Mouse (Mus musculus): Measurements from ENCODE around the gene Rps19bp1. TPM values are rescaled to one million over a fixed set of nuclear protein-coding genes. Genes with fewer than 3 reads are reported as not detected.
A peak's percentile ranks its signal among the peaks of the same experiment; 100 is the strongest.

The Rps19bp1 gene
- polyA plus RNA-seq, 1 experiment from 2014 or later, result 69.1 TPM

- peaks cover 3% of the 10 kb centered on the region; the same call in 1 of the 2 replicates for H3K36me3 ChIP-seq (ENCODE audit: control insufficient read depth, insufficient read depth, low read length)
- H3K4me3 ChIP-seq (ENCODE audit: low read depth, low read length), result peak within 1 kb of the TSS; percentile 89
- H3K9me3 ChIP-seq (ENCODE audit: control insufficient read depth, low read length), result no peaks in the 10 kb centered on the region
- peaks cover 4% of the 10 kb centered on the region; the same call in 1 of the 2 replicates for H3K4me1 ChIP-seq (replicated peaks; ENCODE audit: control insufficient read depth, insufficient read depth, low read length)
- H3K27me3 ChIP-seq (ENCODE audit: control insufficient read depth, insufficient read depth, low read length), result no peaks in the 10 kb centered on the region
- ATAC-seq (replicated peaks; ENCODE audit: low FRiP score) (peak; percentile 98), DNase-seq (ENCODE audit: low spot score) (peak; percentile 98)
- peak within 1 kb of the TSS; percentile 72 for H3K9ac ChIP-seq (ENCODE audit: low read length)
- WGBS, result under 1% methylated on average over 63 of the region's 67 CpGs
- H3K4me2 ChIP-seq (ENCODE audit: low read depth, low read length, severe bottlenecking), result peak within 1 kb of the TSS; percentile 82
- H3K27ac ChIP-seq (ENCODE audit: low read depth, low read length), result peak within 1 kb of the TSS; percentile 68; the same call in 1 of the 2 replicates
Measured at GRCm38 (mm10) chr15:80233733-80234509, 30.2 kb downstream of the Rps19bp1 start, which contains the start of gene Mief1. TSS of gene Mief1 (plus strand) at chr15:80234018.

DNA sequence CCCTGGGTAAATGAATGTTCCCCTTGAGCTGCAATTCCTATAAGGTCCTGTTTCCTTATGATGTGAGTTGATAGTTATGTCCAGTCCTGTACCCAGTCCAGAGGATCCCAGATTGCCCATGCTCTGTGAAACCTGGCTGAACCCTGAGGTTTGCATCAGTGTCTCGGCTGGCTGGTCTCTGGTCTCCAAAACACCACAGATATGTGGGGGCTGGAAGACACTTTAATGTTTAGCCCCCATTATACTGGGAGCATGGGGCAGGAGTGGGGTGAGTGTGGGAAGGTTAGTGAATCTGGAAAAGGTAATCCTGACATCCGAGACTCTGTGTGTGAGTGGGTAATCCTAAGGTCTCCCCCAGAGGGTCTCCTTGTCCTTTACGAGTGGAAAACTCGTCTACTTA lies 31.1 kb downstream of the Rps19bp1 start:
- Histone ChIP-seq H3K4me1 (replicated peaks; ENCODE audit: control insufficient read depth, insufficient read depth, low read length) (peaks cover 4% of the 10 kb centered on the region; the same call in 1 of the 2 replicates), H3K36me3 (ENCODE audit: control insufficient read depth, insufficient read depth, low read length) (peaks cover 3% of the 10 kb centered on the region; the same call in 1 of the 2 replicates), H3K9ac (ENCODE audit: low read length) (0 out of 2 replicates have a peak overlapping the region, but pooled peaks have one; percentile 45), H3K4me3 (ENCODE audit: low read depth, low read length) (no peak overlapping the region), H3K27me3 (ENCODE audit: control insufficient read depth, insufficient read depth, low read length) (no peaks in the 10 kb centered on the region), H3K9me3 (ENCODE audit: control insufficient read depth, low read length) (no peaks in the 10 kb centered on the region), H3K4me2 (ENCODE audit: low read depth, low read length, severe bottlenecking) (peak overlapping the region; percentile 82; the same call in 1 of the 2 replicates), H3K27ac (ENCODE audit: low read depth, low read length) (peak overlapping the region; percentile 59; the same call in 1 of the 2 replicates)
- DNase-seq (ENCODE audit: low spot score), result no peak
- peak; percentile 7; the same call in 1 of the 2 replicates for ATAC-seq (replicated peaks; ENCODE audit: low FRiP score)
- 67% methylated on average over 4 of the region's 4 CpGs for WGBS

DNA sequence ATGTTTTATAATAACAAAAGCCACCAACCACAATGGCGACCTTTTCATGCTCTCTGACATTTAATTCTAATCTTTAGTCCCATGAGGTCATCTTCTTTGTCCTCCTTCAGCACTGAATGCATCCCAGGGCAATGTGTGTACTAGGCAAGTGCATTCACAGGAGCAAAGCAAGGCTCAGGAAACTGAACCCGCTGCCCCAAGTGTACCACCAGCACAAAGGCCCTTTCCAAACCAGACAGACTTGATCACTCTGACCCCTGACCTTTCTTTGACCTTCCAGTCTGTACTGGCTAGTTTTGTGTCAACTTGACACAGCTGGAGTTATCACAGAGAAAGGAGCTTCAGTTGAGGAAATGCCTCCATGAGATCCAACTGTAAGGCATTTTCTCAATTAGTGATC lies 31.8 kb downstream of the Rps19bp1 start:
- DNase-seq (ENCODE audit: low spot score), result no peak
- no peak for ATAC-seq (replicated peaks; ENCODE audit: low FRiP score)
- no peak overlapping the region for H3K27ac ChIP-seq (ENCODE audit: low read depth, low read length)
- peaks cover 4% of the 10 kb centered on the region; the same call in 1 of the 2 replicates for H3K4me1 ChIP-seq (replicated peaks; ENCODE audit: control insufficient read depth, insufficient read depth, low read length)
- peaks cover 3% of the 10 kb centered on the region; the same call in 1 of the 2 replicates for H3K36me3 ChIP-seq (ENCODE audit: control insufficient read depth, insufficient read depth, low read length)
- no peaks in the 10 kb centered on the region for H3K9me3 ChIP-seq (ENCODE audit: control insufficient read depth, low read length)
- no peak overlapping the region for H3K9ac ChIP-seq (ENCODE audit: low read length)
- WGBS, result 43% methylated on average over 2 of the region's 2 CpGs
- no peak overlapping the region for H3K4me2 ChIP-seq (ENCODE audit: low read depth, low read length, severe bottlenecking)
- no peak overlapping the region for H3K4me3 ChIP-seq (ENCODE audit: low read depth, low read length)
- no peaks in the 10 kb centered on the region for H3K27me3 ChIP-seq (ENCODE audit: control insufficient read depth, insufficient read depth, low read length)

DNA sequence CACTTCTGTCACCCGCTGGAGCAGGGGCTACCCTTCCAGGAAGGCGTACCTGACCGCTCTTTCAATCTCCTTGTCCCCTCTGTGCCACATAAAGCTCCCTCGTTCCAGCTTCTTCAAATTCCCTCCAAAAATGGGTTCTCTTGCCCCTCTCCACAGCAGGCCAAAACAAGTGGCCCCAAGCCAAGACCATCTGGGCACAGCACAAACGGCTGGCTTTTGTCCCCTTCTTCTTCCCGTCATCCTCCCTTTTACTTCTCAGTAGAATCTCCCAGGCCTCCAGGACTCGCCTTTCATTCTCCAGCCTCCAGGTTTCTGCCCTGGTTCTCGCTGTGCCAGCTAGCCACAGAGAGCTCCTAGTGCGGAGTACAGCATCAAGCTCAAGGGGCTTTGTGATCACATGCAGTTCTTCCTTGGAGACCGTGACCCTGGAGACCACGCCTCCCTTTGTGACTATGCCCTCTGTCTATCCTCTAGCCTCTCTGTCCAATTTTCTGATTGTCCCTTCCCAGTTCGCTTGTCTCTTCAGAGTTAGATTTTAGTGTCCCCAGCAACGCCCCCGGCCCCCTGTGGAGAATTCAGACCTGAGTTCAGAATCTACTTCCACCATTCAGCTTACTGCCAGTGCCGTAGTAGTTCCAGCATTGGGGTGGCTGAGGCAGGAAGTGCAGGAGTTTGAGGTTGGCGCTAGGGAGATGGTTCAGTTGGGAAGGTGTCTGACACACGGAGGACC lies 35.9 kb downstream of the Rps19bp1 start:
- DNase-seq (ENCODE audit: low spot score) (no peak), ATAC-seq (replicated peaks; ENCODE audit: low FRiP score) (no peak)
- Histone ChIP-seq H3K27ac (ENCODE audit: low read depth, low read length) (no peak overlapping the region), H3K4me1 (replicated peaks; ENCODE audit: control insufficient read depth, insufficient read depth, low read length) (no peaks in the 10 kb centered on the region), H3K9ac (ENCODE audit: low read length) (peak overlapping the region; percentile 24; the same call in 1 of the 2 replicates), H3K36me3 (ENCODE audit: control insufficient read depth, insufficient read depth, low read length) (no peaks in the 10 kb centered on the region), H3K4me2 (ENCODE audit: low read depth, low read length, severe bottlenecking) (no peak overlapping the region), H3K27me3 (ENCODE audit: control insufficient read depth, insufficient read depth, low read length) (no peaks in the 10 kb centered on the region), H3K4me3 (ENCODE audit: low read depth, low read length) (no peak overlapping the region), H3K9me3 (ENCODE audit: control insufficient read depth, low read length) (no peaks in the 10 kb centered on the region)
- 73% methylated on average over 17 of the region's 17 CpGs for WGBS

GRCm38 (mm10) chr15:80225796-80226195 lies 38.3 kb downstream of the Rps19bp1 start:
- H3K27me3 ChIP-seq (ENCODE audit: control insufficient read depth, insufficient read depth, low read length), result no peaks in the 10 kb centered on the region
- 43% methylated on average over 2 of the region's 2 CpGs for WGBS
- no peak overlapping the region for H3K4me3 ChIP-seq (ENCODE audit: low read depth, low read length)
- ATAC-seq (replicated peaks; ENCODE audit: low FRiP score) (no peak), DNase-seq (ENCODE audit: low spot score) (peak; percentile 68)
- no peaks in the 10 kb centered on the region for H3K9me3 ChIP-seq (ENCODE audit: control insufficient read depth, low read length)
- no peak overlapping the region for H3K4me2 ChIP-seq (ENCODE audit: low read depth, low read length, severe bottlenecking)
- no peaks in the 10 kb centered on the region for H3K4me1 ChIP-seq (replicated peaks; ENCODE audit: control insufficient read depth, insufficient read depth, low read length)
- H3K9ac ChIP-seq (ENCODE audit: low read length), result no peak overlapping the region
- H3K27ac ChIP-seq (ENCODE audit: low read depth, low read length), result no peak overlapping the region
- H3K36me3 ChIP-seq (ENCODE audit: control insufficient read depth, insufficient read depth, low read length), result no peaks in the 10 kb centered on the region

DNA sequence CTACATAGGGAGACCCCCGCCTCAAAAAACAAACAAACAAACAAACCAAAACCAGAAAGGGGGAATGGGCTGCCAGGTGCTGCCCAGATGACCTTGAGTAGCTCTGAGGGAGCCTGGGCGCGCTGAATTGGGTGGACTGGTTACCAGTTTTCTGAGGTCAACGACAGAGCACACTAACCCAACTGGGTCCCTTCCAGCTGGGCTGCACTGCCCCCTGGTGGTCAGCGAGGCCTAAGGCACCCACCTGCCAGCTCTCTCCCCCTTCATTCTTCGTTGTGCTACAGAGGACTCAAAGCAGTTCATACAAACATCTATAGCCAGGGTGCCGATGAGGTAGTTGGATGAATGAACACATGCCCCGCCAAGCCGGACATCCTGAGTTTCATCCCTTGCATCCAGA lies 38.9 kb downstream of the Rps19bp1 start:
- WGBS, result 23% methylated on average over 9 of the region's 9 CpGs
- no peak for ATAC-seq (replicated peaks; ENCODE audit: low FRiP score)

DNA sequence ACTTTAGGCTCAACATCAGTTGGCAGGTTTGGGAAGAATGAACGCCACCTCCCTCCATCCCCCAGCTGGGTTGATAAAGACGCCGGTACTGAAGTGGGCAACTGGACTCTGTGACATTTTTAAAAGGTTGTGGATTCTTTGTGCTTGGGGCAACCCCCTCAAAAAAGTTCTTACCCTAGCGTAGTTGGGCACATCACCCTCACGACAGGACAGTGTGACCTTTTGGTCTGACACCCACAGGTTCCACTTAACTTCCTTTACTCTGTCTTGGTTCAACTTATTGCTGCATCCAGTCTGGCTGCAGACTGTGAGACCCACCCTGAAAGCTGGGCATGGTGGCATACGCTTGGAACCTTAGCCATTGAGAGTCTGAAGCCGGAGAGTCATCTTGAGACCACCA lies 40.4 kb downstream of the Rps19bp1 start:
- no peak overlapping the region for H3K4me3 ChIP-seq (ENCODE audit: low read depth, low read length)
- no peaks in the 10 kb centered on the region for H3K27me3 ChIP-seq (ENCODE audit: control insufficient read depth, insufficient read depth, low read length)
- no peaks in the 10 kb centered on the region for H3K36me3 ChIP-seq (ENCODE audit: control insufficient read depth, insufficient read depth, low read length)
- 0 out of 2 replicates have a peak, but pooled peaks cover 3% of the 10 kb centered on the region for H3K4me1 ChIP-seq (replicated peaks; ENCODE audit: control insufficient read depth, insufficient read depth, low read length)
- no peaks in the 10 kb centered on the region for H3K9me3 ChIP-seq (ENCODE audit: control insufficient read depth, low read length)
- ATAC-seq (replicated peaks; ENCODE audit: low FRiP score), result no peak
- H3K4me2 ChIP-seq (ENCODE audit: low read depth, low read length, severe bottlenecking), result no peak overlapping the region
- DNase-seq (ENCODE audit: low spot score), result no peak
- WGBS, result 93% methylated on average over 7 of the region's 7 CpGs
- H3K9ac ChIP-seq (ENCODE audit: low read length), result no peak overlapping the region
- H3K27ac ChIP-seq (ENCODE audit: low read depth, low read length), result no peak overlapping the region

More for the DNA sequence above, 38.9 kb downstream of the Rps19bp1 start:
- Histone ChIP-seq H3K27me3 (ENCODE audit: control insufficient read depth, insufficient read depth, low read length) (no peaks in the 10 kb centered on the region), H3K4me2 (ENCODE audit: low read depth, low read length, severe bottlenecking) (no peak overlapping the region), H3K4me3 (ENCODE audit: low read depth, low read length) (no peak overlapping the region), H3K9me3 (ENCODE audit: control insufficient read depth, low read length) (no peaks in the 10 kb centered on the region), H3K36me3 (ENCODE audit: control insufficient read depth, insufficient read depth, low read length) (no peaks in the 10 kb centered on the region), H3K27ac (ENCODE audit: low read depth, low read length) (no peak overlapping the region), H3K9ac (ENCODE audit: low read length) (no peak overlapping the region), H3K4me1 (replicated peaks; ENCODE audit: control insufficient read depth, insufficient read depth, low read length) (no peaks in the 10 kb centered on the region)
- DNase-seq (ENCODE audit: low spot score), result peak; percentile 89

DNA sequence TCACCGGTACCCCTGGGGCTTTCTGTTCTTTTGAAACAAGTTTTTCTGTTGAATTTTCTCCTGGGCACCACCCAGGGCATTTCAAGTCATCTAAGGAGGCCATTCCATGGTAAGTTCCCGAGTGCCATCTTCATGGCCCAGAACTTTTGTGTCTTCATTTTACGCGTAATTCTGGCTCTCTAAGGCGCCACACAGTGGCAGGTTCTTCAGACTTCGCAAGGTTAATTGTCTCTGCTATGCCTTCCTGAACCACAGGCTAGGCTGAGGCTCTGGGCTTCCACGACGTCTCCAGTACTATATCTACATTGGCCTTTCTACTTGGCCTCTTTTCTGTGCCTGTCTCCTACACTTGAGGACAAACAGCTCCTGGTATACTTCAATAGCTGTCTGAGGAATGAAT lies 43.1 kb downstream of the Rps19bp1 start:
- no peak overlapping the region for H3K27ac ChIP-seq (ENCODE audit: low read depth, low read length)
- H3K4me3 ChIP-seq (ENCODE audit: low read depth, low read length), result no peak overlapping the region
- 68% methylated on average over 8 of the region's 8 CpGs for WGBS
- H3K36me3 ChIP-seq (ENCODE audit: control insufficient read depth, insufficient read depth, low read length), result no peaks in the 10 kb centered on the region
- H3K4me1 ChIP-seq (replicated peaks; ENCODE audit: control insufficient read depth, insufficient read depth, low read length), result 0 out of 2 replicates have a peak, but pooled peaks cover 3% of the 10 kb centered on the region
- no peak overlapping the region for H3K4me2 ChIP-seq (ENCODE audit: low read depth, low read length, severe bottlenecking)
- ATAC-seq (replicated peaks; ENCODE audit: low FRiP score), result no peak
- no peak overlapping the region for H3K9ac ChIP-seq (ENCODE audit: low read length)
- H3K27me3 ChIP-seq (ENCODE audit: control insufficient read depth, insufficient read depth, low read length), result no peaks in the 10 kb centered on the region
- no peak for DNase-seq (ENCODE audit: low spot score)
- no peaks in the 10 kb centered on the region for H3K9me3 ChIP-seq (ENCODE audit: control insufficient read depth, low read length)
